Mouse (Mus musculus) adrenal gland, postnatal 25 days (tissue): Measurements from ENCODE around the gene Gns. TPM values are rescaled to one million over a fixed set of nuclear protein-coding genes. Genes with fewer than 3 reads are reported as not detected.

Experiments
- DNase-seq: peaks from one replicate; pipeline ENCODE4 v3.0.0; 2021; ENCODE audit warnings: mixed read lengths
- total RNA-seq: library from RNA; stranded (reverse); gene quantifications from 2 replicates; pipeline ENCODE4 v1.2.3, GENCODE M21; 2021

Gene Gns
- total RNA-seq, 1 experiment from 2014 or later: 195 TPM

- peak; percentile 45 for DNase-seq
Observed at GRCm38 (mm10) chr10:121429981-121430682, 65.2 kb downstream of the Gns start.

DNA sequence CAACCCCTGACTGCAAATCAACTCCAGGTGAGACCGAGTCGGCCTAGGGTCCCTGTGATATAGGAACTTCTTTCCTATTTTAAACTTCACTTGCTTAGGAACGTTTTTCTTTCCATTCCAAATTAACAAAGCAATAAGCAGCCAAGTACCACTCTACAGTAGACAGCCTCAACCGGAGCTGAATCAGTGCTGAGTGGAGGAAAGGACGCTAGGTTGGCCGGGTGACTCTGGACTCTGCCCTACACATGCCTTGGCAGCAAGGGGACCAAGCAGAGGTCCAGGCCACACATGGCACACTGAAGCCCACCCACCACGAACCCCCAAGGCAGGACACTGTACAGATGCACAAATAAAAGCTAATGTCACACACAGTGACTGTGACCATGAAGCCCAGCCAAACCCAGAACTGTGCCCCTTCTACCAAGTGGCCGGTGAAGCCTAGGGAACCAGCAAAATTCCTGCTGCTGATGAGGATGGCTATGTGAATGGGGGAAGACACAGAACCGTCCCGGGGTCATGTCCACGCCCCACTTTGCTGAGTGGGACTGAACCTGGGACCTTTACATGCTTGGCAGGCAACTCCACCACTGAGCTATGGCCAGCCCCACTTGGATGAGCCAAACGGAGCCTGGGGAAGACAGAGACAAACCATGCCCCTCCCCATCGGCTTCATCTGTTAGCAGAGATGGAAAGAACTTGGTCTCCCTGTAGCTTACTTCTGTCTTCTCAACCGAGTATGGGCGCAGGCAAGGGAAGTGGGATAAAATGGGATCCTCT is 66.1 kb downstream of the Gns start:
- DNase-seq: no peak

DNA sequence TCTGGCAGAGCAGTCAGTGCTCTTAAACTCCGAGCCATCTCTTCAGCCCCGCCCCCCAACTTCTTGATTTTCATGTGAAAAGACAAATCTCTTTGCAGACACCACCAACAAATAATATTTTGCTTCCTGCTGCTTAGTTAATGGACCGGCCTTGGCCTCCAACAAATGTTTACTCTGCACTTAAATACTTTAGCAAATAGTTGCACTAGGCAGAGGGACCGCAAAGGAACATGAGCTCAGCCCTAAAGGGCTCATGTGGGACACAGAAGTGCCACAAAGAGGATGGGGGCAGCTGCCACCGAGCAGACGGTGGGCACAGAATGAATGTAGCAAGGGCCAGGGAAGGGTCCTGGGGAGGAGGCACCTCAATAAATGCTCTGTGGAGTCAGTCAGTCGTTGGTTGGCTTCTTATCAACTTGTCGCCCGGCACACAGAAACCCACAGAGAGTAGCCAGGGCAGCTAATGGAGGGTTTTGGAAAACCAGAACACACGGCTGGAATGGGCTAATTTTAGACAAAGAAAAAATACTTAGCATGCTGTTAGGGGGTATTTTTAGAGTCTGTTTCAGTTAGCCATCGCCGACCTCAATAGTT is 67.2 kb downstream of the Gns start:
- no peak for DNase-seq

GRCm38 (mm10) chr10:121432635-121433280 is 67.9 kb downstream of the Gns start:
- DNase-seq: peak; percentile 32

DNA sequence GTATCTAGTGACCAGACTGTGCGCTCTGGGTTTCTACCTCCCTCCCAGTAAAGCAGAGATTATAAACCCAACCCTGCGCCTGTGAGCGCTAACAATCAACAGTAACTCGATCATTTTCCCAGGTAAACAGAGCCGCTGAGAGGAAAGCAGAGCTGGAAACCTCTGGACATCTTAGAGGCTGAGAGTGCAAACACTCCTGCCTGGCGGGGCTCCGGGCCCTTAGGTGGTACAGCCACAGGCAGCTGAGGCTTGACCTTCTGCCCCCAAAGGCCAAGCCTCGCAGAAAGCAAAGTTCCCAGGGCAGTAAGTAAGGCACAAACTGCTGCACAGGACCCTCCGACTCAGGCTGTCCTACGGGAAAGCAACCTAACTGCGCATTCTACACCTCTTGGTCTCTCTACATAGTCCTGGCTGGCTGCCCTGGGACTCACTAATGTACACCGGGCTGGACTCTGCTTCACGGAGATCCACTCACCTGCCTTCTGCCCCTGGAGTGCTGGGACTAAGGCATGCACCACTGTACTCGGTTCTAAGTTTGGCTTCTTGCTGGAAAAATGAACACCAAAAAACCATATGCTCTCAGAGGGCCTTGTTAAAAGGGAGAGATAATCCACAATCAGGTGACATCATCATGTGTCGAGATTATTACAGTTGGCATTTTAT is 69.7 kb downstream of the Gns start:
- no peak for DNase-seq

- DNase-seq: peak; percentile 55
Observed at GRCm38 (mm10) chr10:121435546-121436257, 70.8 kb downstream of the Gns start.

GRCm38 (mm10) chr10:121436258-121436645 is 71.4 kb downstream of the Gns start:
- DNase-seq: no peak

- no peak for DNase-seq
Observed at GRCm38 (mm10) chr10:121436693-121437092, 71.8 kb downstream of the Gns start.

- no peak for DNase-seq
Observed at GRCm38 (mm10) chr10:121438109-121438508, 73.2 kb downstream of the Gns start.

- DNase-seq: no peak
Observed at GRCm38 (mm10) chr10:121439310-121439731, 74.4 kb downstream of the Gns start.

- peak; percentile 60 for DNase-seq
Observed at GRCm38 (mm10) chr10:121443791-121444190, 78.9 kb downstream of the Gns start.

DNA sequence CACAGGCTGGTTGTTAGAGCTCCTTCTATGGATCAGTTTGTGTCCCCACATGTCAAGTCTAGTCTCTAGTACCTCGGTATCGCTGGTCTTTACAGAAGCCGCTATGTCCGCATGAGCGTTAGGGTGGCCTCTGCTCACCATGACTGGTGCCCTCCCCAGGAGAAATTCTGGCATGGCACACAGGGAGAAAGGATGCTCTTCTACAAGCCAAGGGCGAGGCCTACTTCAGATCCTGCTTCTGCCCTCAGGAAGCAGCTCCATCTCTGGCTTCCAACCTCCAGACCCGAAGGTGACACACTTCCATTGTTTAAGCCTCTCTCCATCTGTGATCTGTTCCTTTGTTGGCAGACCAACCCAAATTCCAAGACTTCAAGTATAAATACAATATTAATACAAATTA is 79.3 kb downstream of the Gns start:
- no peak for DNase-seq

GRCm38 (mm10) chr10:121445808-121446207 is 80.9 kb downstream of the Gns start:
- no peak for DNase-seq

Other genes with a start within 250 kb of the Gns start
- 9.6 and 11.0 TPM in 2 replicates for gene Tbc1d30, start 13.8 kb upstream of the Gns start, total RNA-seq
- 33.3 and 36.8 TPM in 2 replicates for gene Rassf3, start 111.3 kb downstream of the Gns start, total RNA-seq
- 46.7 and 47.1 TPM in 2 replicates for gene Tbk1, start 221.7 kb downstream of the Gns start, total RNA-seq